Mouse (Mus musculus) embryo, embryonic 11.5 days (tissue): ENCODE results near the gene Klhdc2.

ENCODE experiments used
- DNase-seq: peaks from one replicate; pipeline ENCODE4 v3.0.0-alpha.2; 2012; ENCODE audit warnings: low read depth, low spot score

Gene Klhdc2

DNA sequence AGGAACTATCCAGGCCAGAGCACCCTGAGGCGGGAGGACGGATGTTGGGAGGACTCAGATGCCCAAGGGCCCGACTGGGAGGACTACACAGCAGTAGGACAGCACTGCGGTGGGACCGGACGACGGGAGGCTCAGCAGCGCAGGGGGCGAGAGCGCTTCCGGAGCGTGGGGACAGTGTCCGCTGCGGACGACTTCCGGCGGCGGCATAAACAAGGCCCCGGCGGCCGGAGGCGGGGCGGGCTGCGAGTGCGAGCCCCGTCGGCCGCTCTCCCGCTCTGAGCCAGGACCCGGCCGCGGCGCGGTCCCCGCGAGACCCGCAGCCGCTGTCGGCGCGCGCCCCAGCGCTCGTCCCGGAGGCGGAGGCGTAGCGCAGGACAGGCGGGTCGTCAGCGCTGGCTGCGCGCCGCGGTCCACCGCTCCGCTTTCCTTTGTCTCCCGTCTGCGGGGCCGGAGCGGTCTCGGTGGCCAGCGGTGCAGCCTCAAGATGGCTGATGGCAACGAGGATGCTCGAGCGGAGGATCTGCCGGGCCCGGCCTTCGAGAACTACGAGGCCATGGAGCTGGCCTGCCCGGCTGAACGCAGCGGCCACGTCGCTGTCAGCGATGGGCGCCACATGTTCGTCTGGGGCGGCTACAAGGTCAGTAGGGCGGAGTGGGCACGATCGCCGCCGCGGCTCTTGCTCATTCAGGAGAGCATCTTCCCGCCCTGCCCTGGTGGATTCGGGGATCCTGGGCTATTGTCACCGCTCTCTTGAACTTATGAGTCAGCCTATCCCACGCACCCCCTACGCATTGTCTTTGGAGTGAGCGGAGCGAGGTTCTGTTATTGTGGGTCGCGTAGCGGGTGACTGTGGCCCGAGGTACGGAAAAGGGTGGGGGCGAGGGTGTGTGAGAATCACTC is at the start of gene Klhdc2:
Gene Klhdc2, plus strand, starts transcription at position 171 of the 900 bp plus-strand sequence.
- DNase-seq = peak; percentile 75

- DNase-seq = no peak
These were observed 46.7 kb upstream of the Klhdc2 start for GRCm38 (mm10) chr12:69249766-69250165.

DNA sequence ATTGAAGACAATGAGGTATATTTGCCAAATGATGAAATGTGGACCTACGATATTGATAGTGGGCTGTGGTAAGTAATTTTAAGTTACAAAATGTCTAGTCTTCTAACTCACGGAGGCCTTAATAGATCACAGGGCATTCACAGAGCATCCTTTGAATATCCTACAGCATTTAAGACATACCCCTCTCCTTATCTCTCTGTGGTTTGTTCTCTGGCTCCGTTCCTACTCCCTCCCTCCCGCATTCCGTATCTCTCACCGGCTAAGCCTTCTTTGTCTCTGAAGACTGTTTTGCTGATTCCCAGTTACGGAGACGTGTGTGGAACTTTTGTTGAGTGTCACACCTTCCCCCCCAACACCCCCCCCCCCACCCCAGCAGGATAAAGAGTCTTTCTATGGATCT is 45.7 kb upstream of the Klhdc2 start:
- no peak for DNase-seq

GRCm38 (mm10) chr12:69253806-69254205 is 42.7 kb upstream of the Klhdc2 start:
- no peak for DNase-seq

GRCm38 (mm10) chr12:69257836-69258235 is 38.6 kb upstream of the Klhdc2 start:
- no peak for DNase-seq

- DNase-seq = no peak
These were observed 34.2 kb upstream of the Klhdc2 start for GRCm38 (mm10) chr12:69262251-69262650.

- DNase-seq = no peak
These were observed 31.4 kb upstream of the Klhdc2 start for GRCm38 (mm10) chr12:69265031-69265430.

- DNase-seq = no peak
These were observed 28.4 kb upstream of the Klhdc2 start for GRCm38 (mm10) chr12:69267956-69268632.

GRCm38 (mm10) chr12:69268956-69269355 is 27.5 kb upstream of the Klhdc2 start:
- DNase-seq = no peak

- no peak for DNase-seq
These were observed 16.5 kb upstream of the Klhdc2 start for GRCm38 (mm10) chr12:69279931-69280469.

DNA sequence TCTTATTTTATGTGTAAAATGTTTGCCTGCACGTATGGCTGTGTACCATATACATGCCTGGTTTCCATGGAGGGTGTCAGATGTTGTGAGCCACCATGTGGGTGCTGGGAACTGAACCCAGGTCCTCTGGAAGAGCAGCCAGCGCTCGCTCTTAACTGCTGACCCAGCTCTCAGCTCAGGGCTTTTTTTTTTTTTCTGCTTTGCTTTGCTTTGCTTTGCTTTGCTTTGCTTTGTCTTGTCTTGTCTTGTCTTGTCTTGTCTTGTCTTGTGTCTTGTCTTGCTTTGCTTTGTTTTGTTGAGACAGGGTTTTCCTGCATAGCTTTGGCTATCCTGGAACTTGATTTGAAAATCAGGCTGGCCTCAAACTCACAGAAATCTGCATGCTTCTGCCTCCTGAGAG is 15.6 kb upstream of the Klhdc2 start:
- no peak for DNase-seq

DNA sequence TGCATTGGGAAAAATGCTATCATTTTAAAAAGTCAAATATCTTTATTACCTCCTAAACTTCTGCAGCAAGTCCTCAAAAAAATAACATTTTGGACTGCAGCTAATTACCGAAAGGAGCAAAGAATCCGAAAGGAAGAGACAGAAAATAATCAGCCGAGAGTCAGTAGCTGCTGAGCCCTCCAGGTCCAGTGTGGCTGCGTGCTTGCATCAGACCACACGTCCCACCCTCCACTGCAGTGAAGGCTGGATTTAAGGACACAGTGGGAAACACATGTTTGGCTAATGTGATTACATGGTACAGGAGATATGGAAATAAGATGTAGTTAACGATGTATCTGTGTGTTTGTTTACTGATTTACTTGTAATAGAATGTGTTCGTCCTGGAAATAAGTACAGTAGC is 13.3 kb upstream of the Klhdc2 start:
- DNase-seq = no peak

GRCm38 (mm10) chr12:69287535-69287934 is 8.9 kb upstream of the Klhdc2 start:
- DNase-seq = no peak

GRCm38 (mm10) chr12:69288699-69289098 is 7.8 kb upstream of the Klhdc2 start:
- no peak for DNase-seq

- no peak for DNase-seq
These were observed 4.1 kb upstream of the Klhdc2 start for GRCm38 (mm10) chr12:69292401-69292800.

DNA sequence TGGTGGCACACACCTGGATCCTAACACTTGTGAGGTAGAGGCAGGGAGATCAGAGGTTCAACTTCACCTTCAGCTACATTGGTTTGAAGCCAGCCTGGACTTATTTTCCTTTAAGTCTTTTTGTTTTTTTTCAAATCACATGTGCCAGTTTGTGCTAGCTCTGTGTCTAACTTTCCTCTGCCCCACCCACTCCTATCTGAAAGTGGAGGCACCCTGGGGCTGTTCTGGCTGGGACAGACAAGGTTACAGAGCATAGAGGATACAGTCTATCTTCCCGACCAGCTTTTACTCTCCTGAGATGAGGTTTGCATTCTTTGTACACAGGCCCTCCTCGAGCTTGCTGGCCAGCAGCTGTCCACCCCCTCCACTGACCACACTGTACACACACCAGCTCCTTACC is 2.7 kb upstream of the Klhdc2 start:
- peak; percentile 14 for DNase-seq

GRCm38 (mm10) chr12:69294936-69295335 is 1.5 kb upstream of the Klhdc2 start:
- no peak for DNase-seq

DNA sequence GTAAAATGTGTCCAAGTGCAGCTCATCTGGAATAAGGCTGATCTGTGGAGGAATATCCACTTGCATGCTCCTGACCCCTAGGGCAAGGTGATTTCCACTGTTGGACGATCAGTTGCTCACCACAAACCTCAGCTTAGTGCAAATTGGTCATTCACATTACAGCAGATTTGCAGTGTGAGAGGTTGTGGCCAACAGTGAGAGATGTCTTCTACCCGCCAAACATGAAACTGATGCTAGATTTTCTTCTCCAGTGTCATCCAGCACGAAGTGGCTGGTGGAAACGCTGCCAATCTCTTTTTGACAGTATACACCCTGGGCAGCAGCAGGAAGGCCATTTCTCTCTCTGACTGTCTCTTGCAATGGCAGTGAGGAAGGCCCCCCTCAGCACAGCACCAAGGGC is 830 bp upstream of the Klhdc2 start:
- DNase-seq = no peak

DNA sequence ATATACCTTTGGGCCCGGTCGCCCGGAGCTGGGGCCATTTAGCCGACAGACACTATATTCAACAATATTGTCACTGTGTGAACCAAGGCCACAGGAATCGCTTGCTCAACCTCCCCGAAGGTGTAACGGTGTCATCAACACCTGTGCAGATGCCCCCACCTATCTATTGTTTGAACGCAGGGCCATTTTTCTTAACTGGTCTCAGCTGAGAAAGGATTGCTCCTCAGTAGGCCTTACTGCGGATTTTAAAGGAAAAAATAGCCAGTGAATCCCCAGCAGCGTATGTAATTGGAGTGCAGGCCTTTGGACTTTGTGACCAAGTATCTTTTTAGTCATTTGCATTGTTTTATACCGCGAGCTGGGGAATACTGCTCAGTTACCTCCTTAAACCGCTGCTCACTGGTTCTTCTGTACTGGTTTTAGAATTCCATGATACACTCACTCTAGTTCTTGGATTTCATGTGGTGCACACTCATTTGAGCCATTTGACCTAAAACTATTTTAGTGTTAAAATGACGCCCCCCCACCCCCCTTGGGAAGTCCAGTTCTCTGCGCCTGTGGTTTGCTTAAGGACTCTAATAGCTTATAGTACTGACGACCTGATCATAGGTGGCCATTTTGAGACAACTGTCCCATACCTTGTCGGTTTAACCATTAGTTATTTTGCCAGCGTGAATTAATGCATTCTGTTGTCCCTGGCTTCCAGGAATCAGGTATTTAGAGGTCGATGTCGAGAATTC is 1.1 kb downstream of the Klhdc2 start:
- DNase-seq = no peak

DNA sequence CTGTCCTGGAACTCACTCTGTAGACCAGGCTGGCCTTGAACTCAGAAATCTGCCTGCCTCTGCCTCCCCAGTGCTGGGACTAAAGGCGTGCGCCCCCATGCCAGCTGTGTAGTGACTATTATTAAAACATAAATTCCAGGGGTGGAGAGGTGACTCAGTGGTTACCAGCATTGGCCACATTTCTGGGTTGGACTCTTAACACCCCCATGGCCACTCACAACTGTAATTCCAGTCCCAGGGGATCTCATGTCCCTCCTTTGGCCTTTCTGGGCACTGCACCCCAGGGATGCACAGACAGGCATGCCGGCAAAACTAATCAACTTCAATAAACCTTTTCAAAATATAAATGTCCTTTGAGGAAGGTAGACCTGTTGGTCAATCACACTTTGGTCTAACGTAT is 1.8 kb downstream of the Klhdc2 start:
- no peak for DNase-seq

DNA sequence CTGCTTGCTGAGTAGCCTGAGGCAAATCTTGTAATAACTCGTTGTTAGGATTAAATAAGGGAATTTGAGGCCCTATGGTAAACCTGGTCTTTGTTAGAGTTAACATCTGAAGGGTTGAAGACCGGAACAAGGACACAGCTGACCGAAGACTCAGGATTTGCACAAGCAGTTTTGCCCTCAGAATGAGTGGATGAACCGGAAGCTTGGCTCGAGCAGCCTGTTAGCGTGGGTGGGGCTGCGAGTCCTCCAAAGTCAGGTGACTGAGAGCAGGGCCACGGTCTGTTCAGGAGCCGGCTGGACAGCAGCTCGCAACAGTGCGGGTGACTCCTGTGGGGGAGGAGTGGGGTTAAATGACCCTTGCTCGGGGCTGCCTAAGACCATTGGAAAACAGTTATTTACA is 2.8 kb downstream of the Klhdc2 start:
- no peak for DNase-seq

GRCm38 (mm10) chr12:69299831-69300230 is 3.4 kb downstream of the Klhdc2 start:
- DNase-seq = no peak
